Mouse (Mus musculus) heart, adult 2 months (tissue): ENCODE results near the gene Gpr63. TPM values are rescaled to one million over a fixed set of nuclear protein-coding genes. Genes with fewer than 3 reads are reported as not detected.

ENCODE experiments used
- DNase-seq, 2 experiments: peaks; one replicate each; pipeline ENCODE4 v3.0.0; 2021
- H3K27ac ChIP-seq: fragments of 200-600 bp; 2 replicates; pipeline ENCODE4 v1.8.1; 2022
- H3K27me3 ChIP-seq: fragments of 200-500 bp; 2 replicates; pipeline ENCODE4 v1.6.1; 2012; ENCODE audit warnings: mild to moderate bottlenecking, low read length, inconsistent platforms, mixed read lengths; ENCODE audit not compliant: control insufficient read depth, insufficient read depth
- H3K36me3 ChIP-seq: fragments of 200-500 bp; 2 replicates; pipeline ENCODE4 v1.6.1; 2012; ENCODE audit warnings: low read length, inconsistent platforms; ENCODE audit not compliant: control insufficient read depth, insufficient read depth
- H3K4me1 ChIP-seq: fragments of 200-500 bp; 2 replicates; pipeline ENCODE4 v1.6.1; 2011; ENCODE audit warnings: low read length; ENCODE audit not compliant: control insufficient read depth, insufficient read depth
- H3K4me3 ChIP-seq: fragments of 200-600 bp; 2 replicates; pipeline ENCODE4 v1.8.1; 2022
- H3K79me2 ChIP-seq: fragments of 200-500 bp; replicated peaks from 2 replicates; pipeline ENCODE4 v1.6.1; 2012; ENCODE audit warnings: mild to moderate bottlenecking, inconsistent platforms, low read length, moderate library complexity, mixed read lengths; ENCODE audit not compliant: control insufficient read depth, insufficient read depth
- H3K9ac ChIP-seq: fragments of 200-500 bp; 2 replicates; pipeline ENCODE4 v1.6.1; 2012; ENCODE audit warnings: low read depth, mild to moderate bottlenecking, control low read depth, inconsistent platforms, low read length, mixed read lengths
- CTCF ChIP-seq: fragments of 200-600 bp; IDR thresholded peaks from 2 replicates; pipeline ENCODE4 v1.8.1; 2022; ENCODE audit warnings: antibody characterized with exemption, mild to moderate bottlenecking, moderate library complexity
- EP300 ChIP-seq: fragments of 200-500 bp; IDR thresholded peaks from 2 replicates; pipeline ENCODE4 v1.6.1; 2011; ENCODE audit warnings: low read depth, low read length, control low read depth; ENCODE audit not compliant: insufficient read depth
- POLR2A ChIP-seq: fragments of 200-500 bp; IDR thresholded peaks from 2 replicates; pipeline ENCODE4 v1.6.1; 2011; ENCODE audit warnings: mild to moderate bottlenecking, low read depth, low read length, control low read depth; ENCODE audit not compliant: insufficient read depth
- WGBS: fragments of 180-500 bp; shearing (Covaris S2); methylation state at CpG from one replicate; pipeline ENCODE4 v1.1.7; 2018; 5-methylcytosine and 5-hydroxymethylcytosine counted together
- intact Hi-C: fragments of 180-260 bp; cut with DNase I; formaldehyde crosslinking; loops from one replicate; pipeline ENCODE4 v1.15.1; 2025
- polyA plus RNA-seq: library from polyadenylated mRNA; depleted of rRNA; stranded (reverse); fragments of >200 nt; gene quantifications from 2 replicates; pipeline ENCODE4 v1.2.3, GENCODE M21; 2012
- total RNA-seq, 2 experiments: library from RNA; stranded (reverse); gene quantifications; 2 replicates each; pipeline ENCODE4 v1.2.3; 2021

Gpr63 gene
- total and polyA plus RNA-seq, 3 experiments: 0.70 to 1.3 (median 1.0) TPM

- Histone ChIP-seq H3K27ac (no peak overlapping the region), H3K27me3 (no peaks in the 10 kb centered on the region), H3K36me3 (peaks cover 2% of the 10 kb centered on the region), H3K4me3 (no peak overlapping the region), H3K4me1 (0 out of 2 replicates have a peak, but pooled peaks cover 1% of the 10 kb centered on the region), H3K9ac (no peak overlapping the region), H3K79me2 (no peaks in the 10 kb centered on the region)
- WGBS: 81% methylated on average over 5 of the region's 5 CpGs
- TF ChIP-seq EP300 (no peak), CTCF (no peak), POLR2A (no peak)
- intact Hi-C loops: no loop called here
- no peak for DNase-seq
These were observed 45.6 kb downstream of the Gpr63 start for GRCm38 (mm10) chr4:25011780-25012179.

- H3K36me3 ChIP-seq: peaks cover 2% of the 10 kb centered on the region
- no peak overlapping the region for H3K27ac ChIP-seq
- 84% methylated on average over 3 of the region's 3 CpGs for WGBS
- 0 out of 2 replicates have a peak, but pooled peaks cover 1% of the 10 kb centered on the region for H3K4me1 ChIP-seq
- no peak overlapping the region for H3K4me3 ChIP-seq
- no peaks in the 10 kb centered on the region for H3K79me2 ChIP-seq
- no peak overlapping the region for H3K9ac ChIP-seq
- H3K27me3 ChIP-seq: no peaks in the 10 kb centered on the region
- DNase-seq: no peak
- intact Hi-C loops: no loop called here
- TF ChIP-seq EP300: no peak
- no peak for TF ChIP-seq CTCF
These were observed 46.5 kb downstream of the Gpr63 start for GRCm38 (mm10) chr4:25012726-25013125.

GRCm38 (mm10) chr4:25015017-25015655 is 48.9 kb downstream of the Gpr63 start:
- Histone ChIP-seq H3K4me1 (0 out of 2 replicates have a peak, but pooled peaks cover 1% of the 10 kb centered on the region), H3K36me3 (peaks cover 2% of the 10 kb centered on the region), H3K27me3 (no peaks in the 10 kb centered on the region), H3K9ac (no peak overlapping the region), H3K79me2 (no peaks in the 10 kb centered on the region), H3K4me3 (no peak overlapping the region), H3K27ac (no peak overlapping the region)
- intact Hi-C loops: no loop called here
- WGBS: 69% methylated on average over 2 of the region's 2 CpGs
- no peak for DNase-seq
- TF ChIP-seq CTCF (no peak), EP300 (no peak), POLR2A (no peak)

GRCm38 (mm10) chr4:25028252-25028651 is 62.0 kb downstream of the Gpr63 start:
- Histone ChIP-seq H3K4me3 (no peak overlapping the region), H3K9ac (no peak overlapping the region), H3K27ac (no peak overlapping the region), H3K36me3 (no peaks in the 10 kb centered on the region), H3K4me1 (no peaks in the 10 kb centered on the region), H3K27me3 (no peaks in the 10 kb centered on the region), H3K79me2 (no peaks in the 10 kb centered on the region)
- 91% methylated on average over 2 of the region's 2 CpGs for WGBS
- no peak for DNase-seq
- TF ChIP-seq CTCF (no peak), POLR2A (no peak), EP300 (no peak)
- intact Hi-C loops: no loop called here

- Histone ChIP-seq H3K79me2 (no peaks in the 10 kb centered on the region), H3K4me1 (no peaks in the 10 kb centered on the region), H3K36me3 (no peaks in the 10 kb centered on the region), H3K4me3 (no peak overlapping the region), H3K27ac (no peak overlapping the region), H3K9ac (no peak overlapping the region), H3K27me3 (no peaks in the 10 kb centered on the region)
- WGBS: 35% methylated on average over 1 of the region's 1 CpGs
- DNase-seq: no peak
- intact Hi-C loops: no loop called here
- TF ChIP-seq POLR2A (no peak), EP300 (no peak), CTCF (no peak)
These were observed 62.5 kb downstream of the Gpr63 start for GRCm38 (mm10) chr4:25028752-25029151.

GRCm38 (mm10) chr4:25029875-25030274 is 63.7 kb downstream of the Gpr63 start:
- DNase-seq: no peak
- 65% methylated on average over 4 of the region's 4 CpGs for WGBS
- Histone ChIP-seq H3K4me1 (no peaks in the 10 kb centered on the region), H3K27me3 (no peaks in the 10 kb centered on the region), H3K4me3 (no peak overlapping the region), H3K27ac (no peak overlapping the region), H3K79me2 (no peaks in the 10 kb centered on the region), H3K36me3 (no peaks in the 10 kb centered on the region), H3K9ac (no peak overlapping the region)
- TF ChIP-seq EP300 (no peak), POLR2A (no peak), CTCF (no peak)
- intact Hi-C loops: no loop called here
